Mouse (Mus musculus) ES-E14 (cell line): ENCODE measurements at regions not wholly inside any gene's neighbourhood (a gene's known extent, or its start where the extent isn't known, plus 50 kb on each side); places are given as distances from the start of the nearest gene placed in this dataset.

Source experiments
- HCFC1 ChIP-seq: IDR thresholded peaks from 2 replicates; pipeline ENCODE4 v1.6.1; 2012; ENCODE audit warnings: low read length, inconsistent platforms, borderline replicate concordance; ENCODE audit not compliant: insufficient read depth
- MAFK ChIP-seq: IDR thresholded peaks from 2 replicates; pipeline ENCODE4 v1.6.1; 2014; ENCODE audit warnings: mild to moderate bottlenecking, low read depth, low read length, inconsistent platforms; ENCODE audit not compliant: insufficient read depth
- ZNF384 ChIP-seq: IDR thresholded peaks from 2 replicates; pipeline ENCODE4 v1.6.1; 2012; ENCODE audit warnings: low read depth, low read length, inconsistent platforms

- TF ChIP-seq ZNF384, result no peak
- no peak for TF ChIP-seq HCFC1
- TF ChIP-seq MAFK, result no peak
Measured at GRCm38 (mm10) chr9:32874306-32874875, 238.4 kb downstream of the Ets1 start.
